Mouse (Mus musculus): ENCODE results near the gene Olfr1377.
"Not testable (repeated sequence)": the region's sequence is repeated elsewhere in the genome, so short reads cannot be mapped to it uniquely, and the experiment has no call there.

Olfr1377 gene

GRCm38 (mm10) chr11:50981667-50982066 lies at the start of gene Olfr1377:
Gene Olfr1377, plus strand, starts transcription at chr11:50981967.
- DNase-seq = no peak

GRCm38 (mm10) chr11:50932040-50932439 lies 49.7 kb upstream of the Olfr1377 start:
- no peak for DNase-seq

- no peak for DNase-seq
Observed at GRCm38 (mm10) chr11:50938435-50938834, 43.3 kb upstream of the Olfr1377 start.

GRCm38 (mm10) chr11:50939621-50940366 lies 42.0 kb upstream of the Olfr1377 start:
- peak; percentile 22 to 26 for DNase-seq

GRCm38 (mm10) chr11:50942386-50942785 lies 39.4 kb upstream of the Olfr1377 start:
- no peak for DNase-seq

- DNase-seq = no peak
Observed at GRCm38 (mm10) chr11:50943506-50943905, 38.3 kb upstream of the Olfr1377 start, which contains the start of gene 4933414I15Rik. Gene 4933414I15Rik, minus strand, starts transcription at chr11:50943765.

- no peak for DNase-seq
Observed at GRCm38 (mm10) chr11:50952290-50952689, 29.5 kb upstream of the Olfr1377 start.

GRCm38 (mm10) chr11:50953665-50954064 lies 28.1 kb upstream of the Olfr1377 start, which contains the start of gene Prop1:
Gene Prop1, minus strand, starts transcription at chr11:50953765.
- DNase-seq = no peak

- DNase-seq = no peak
Observed at GRCm38 (mm10) chr11:50964886-50965285, 16.9 kb upstream of the Olfr1377 start.

DNA sequence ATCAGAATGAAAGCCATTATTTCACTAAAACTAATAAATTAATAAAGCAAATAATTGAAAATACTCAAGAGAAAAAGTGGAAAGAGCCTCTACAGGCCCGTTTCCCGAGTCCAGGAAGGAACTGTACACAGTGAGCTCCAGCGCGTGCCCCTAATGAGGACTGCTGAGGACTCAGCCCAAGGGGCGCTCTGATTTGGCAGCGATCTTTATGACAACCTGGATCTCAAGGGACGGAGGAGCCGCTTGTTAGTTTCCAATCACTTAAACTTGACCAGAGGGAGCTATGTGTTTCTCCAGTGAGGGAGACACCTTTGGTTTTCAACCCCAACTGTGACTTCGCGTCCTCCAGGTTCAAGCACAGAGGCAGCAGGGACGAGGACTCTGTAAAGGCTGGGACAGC lies 15.5 kb upstream of the Olfr1377 start, which contains the start of gene Olfr1378:
Gene Olfr1378 (plus strand): TSS at position 301 of the 400 bp plus-strand sequence.
- no peak for DNase-seq

GRCm38 (mm10) chr11:50977216-50977615 lies 4.6 kb upstream of the Olfr1377 start:
- DNase-seq = no peak

- DNase-seq = no peak
Observed at GRCm38 (mm10) chr11:51003296-51003695, 21.5 kb downstream of the Olfr1377 start, which contains the start of gene Olfr51. Gene Olfr51, plus strand, starts transcription at chr11:51003596.

- no peak for DNase-seq
Observed at GRCm38 (mm10) chr11:51011821-51012220, 30.1 kb downstream of the Olfr1377 start.

GRCm38 (mm10) chr11:51013936-51014335 lies 32.2 kb downstream of the Olfr1377 start, which contains the start of gene Olfr54:
Gene Olfr54, plus strand, starts transcription at chr11:51014236.
- DNase-seq = no peak

- no peak for DNase-seq
Observed at GRCm38 (mm10) chr11:51016341-51016740, 34.6 kb downstream of the Olfr1377 start.

GRCm38 (mm10) chr11:51026811-51027210 lies 45.0 kb downstream of the Olfr1377 start:
- DNase-seq = not testable (repeated sequence)

DNA sequence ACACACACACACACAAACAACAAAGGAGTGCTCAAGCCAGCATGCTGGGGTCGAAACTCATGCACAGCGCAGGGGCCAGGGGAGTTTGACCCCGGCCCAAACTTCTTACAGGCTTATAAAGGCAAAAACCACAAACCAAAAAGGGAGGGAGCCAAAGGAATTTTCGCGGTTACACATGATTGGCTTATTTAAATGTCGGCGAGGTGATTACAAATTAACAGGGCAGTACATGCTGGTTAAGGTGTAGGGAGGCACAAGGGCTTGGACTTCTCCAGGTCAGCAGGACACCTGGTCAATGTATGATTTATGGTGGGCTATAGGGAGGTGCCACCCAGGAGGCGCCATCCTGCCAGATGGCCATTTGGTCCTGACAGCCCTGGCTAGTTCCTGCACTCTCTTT lies 47.6 kb downstream of the Olfr1377 start:
- DNase-seq = not testable (repeated sequence)

- DNase-seq = no peak
Observed at GRCm38 (mm10) chr11:51030225-51030624, 48.5 kb downstream of the Olfr1377 start.

- DNase-seq = peak; percentile 34 to 39
Observed at GRCm38 (mm10) chr11:51032851-51033250, 51.1 kb downstream of the Olfr1377 start.

GRCm38 (mm10) chr11:51034141-51034540 lies 52.4 kb downstream of the Olfr1377 start:
- DNase-seq = not testable (repeated sequence)

DNA sequence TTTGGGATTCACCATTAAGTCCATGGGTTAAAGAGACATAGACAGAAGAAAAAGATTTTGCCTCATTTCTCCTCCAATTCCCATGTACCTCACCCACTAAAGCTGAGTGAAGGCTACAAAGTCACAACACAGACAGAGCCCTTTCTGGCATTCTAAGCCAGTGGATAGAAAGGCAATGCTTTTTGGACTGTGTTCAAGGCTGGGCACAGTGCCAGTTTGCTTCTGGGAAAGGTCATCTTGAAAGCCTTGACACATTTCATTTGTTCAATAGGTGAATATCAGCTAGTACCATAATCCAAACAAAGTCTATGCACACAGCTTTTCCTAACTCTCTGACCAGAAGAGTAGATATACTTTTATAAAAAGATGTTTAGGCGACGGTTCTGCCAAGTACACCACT lies 54.2 kb downstream of the Olfr1377 start:
- DNase-seq = no peak

Measured in B cell, adult 2 months (primary cell).